Mouse (Mus musculus) retina, postnatal 7 days (tissue): Measurements from ENCODE around the gene Rnpep.

Source experiments
- DNase-seq: peaks from one replicate; pipeline ENCODE4 v3.0.0-alpha.2; 2012; ENCODE audit warnings: low read depth, low spot score

The Rnpep gene

DNA sequence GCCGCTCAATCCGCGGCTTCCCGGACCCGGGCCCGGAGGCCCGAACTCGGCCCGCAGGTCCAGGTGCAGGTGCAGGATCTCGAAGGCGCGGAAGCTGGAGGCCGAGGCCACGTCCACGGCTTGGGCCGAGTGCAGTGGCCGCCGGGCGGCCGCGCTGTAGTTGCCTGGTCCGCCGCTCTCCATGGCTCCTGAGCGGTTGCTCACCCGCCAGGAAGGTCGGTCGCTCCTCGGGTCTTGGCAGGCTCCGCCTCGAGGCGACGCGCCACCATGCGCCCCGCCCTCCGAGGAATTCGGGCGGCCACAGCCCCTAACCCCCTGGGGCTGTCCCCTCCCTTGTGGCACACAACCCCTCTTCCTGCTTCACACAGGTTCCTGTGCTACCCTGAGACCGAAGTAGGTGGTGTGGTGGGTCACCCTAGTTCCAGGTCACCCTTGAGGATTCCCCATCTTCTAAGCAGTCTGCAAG is at the start of gene Rnpep:
Rnpep (minus strand) TSS at position 259 of the 466 bp plus-strand sequence.
- DNase-seq: peak; percentile 44

- DNase-seq: peak; percentile 14
Observed at GRCm38 (mm10) chr1:135330578-135330977, 46.7 kb upstream of the Rnpep start.

GRCm38 (mm10) chr1:135328368-135328767 is 44.5 kb upstream of the Rnpep start:
- no peak for DNase-seq

GRCm38 (mm10) chr1:135325934-135326333 is 42.0 kb upstream of the Rnpep start:
- no peak for DNase-seq

DNA sequence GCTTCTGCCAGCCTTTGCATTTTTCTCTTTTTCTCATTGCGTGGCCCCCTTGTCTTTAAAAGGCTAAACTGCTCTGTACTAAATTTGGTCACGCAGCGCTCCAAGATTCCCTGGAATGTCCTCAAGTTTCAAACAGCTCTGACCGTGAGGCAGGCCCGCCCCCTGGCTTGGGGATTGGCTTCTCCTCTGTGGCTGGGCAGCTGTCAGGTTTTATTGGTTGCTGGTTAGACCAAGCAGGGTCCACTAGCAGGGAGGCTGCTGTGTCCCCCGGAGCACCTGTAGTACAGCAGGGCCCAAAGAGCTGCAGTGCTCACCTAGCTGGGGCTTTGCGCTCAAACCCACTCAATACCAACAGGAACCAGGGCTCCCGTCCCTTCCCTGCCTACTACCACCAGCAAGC is 40.7 kb upstream of the Rnpep start, which contains the start of gene Lmod1:
Lmod1 (plus strand) TSS at position 237 of the 400 bp plus-strand sequence.
- no peak for DNase-seq

DNA sequence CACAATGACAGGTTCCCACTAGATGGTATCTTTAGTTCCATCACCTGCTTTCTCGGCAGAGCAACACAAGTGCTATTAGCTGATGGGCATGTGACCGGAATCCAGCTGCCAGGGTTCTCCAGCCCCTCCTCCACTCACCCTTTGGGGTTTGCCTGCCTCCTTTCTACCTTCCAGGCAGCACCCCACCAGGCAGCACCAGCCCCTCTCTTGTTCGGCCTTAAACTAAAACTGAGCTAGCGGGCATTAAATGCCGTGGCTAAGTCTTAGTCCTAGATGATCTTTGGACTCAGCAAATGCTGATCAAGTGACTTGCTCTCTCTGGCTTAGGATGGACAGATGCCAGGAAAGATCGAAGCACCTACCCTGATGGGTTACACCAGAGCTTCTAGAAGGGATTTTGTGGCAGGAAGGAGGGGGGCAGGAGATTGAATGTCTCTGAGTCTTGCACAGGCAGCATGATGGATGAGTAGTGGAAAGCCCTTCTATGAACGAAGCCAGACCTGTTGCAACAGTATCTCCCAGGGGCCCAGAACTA is 39.5 kb upstream of the Rnpep start:
- DNase-seq: no peak

- peak; percentile 86 for DNase-seq
Observed at GRCm38 (mm10) chr1:135313284-135314031, 29.6 kb upstream of the Rnpep start, which contains the start of gene Timm17a. Timm17a (minus strand) TSS chr1:135313778.

GRCm38 (mm10) chr1:135312201-135312600 is 28.3 kb upstream of the Rnpep start:
- DNase-seq: no peak

- no peak for DNase-seq
Observed at GRCm38 (mm10) chr1:135311356-135311755, 27.5 kb upstream of the Rnpep start.

- DNase-seq: no peak
Observed at GRCm38 (mm10) chr1:135290908-135291307, 7.0 kb upstream of the Rnpep start.

DNA sequence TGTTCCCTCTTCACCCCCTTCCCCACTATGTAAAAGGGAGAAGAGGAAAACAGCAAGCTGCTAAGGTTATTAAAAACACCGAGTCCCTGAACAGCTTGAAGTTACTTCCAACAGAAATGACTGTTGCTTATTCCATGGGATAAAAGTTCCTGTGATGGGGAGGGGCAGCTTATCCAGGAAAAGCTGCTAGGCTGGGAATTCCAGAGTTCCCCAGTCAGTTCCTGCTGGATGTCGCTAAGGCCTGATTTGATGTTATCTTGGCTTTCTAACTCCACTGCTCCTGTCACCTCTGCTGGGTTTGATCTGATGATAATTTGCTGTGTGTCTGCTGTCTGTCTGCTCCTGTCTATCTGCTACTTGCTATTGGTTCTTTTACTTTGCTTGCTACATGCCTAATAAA is 2.4 kb upstream of the Rnpep start:
- no peak for DNase-seq

GRCm38 (mm10) chr1:135283287-135283825 is 528 bp downstream of the Rnpep start:
- peak; percentile 6 for DNase-seq

- no peak for DNase-seq
Observed at GRCm38 (mm10) chr1:135282536-135283286, 1.2 kb downstream of the Rnpep start.

DNA sequence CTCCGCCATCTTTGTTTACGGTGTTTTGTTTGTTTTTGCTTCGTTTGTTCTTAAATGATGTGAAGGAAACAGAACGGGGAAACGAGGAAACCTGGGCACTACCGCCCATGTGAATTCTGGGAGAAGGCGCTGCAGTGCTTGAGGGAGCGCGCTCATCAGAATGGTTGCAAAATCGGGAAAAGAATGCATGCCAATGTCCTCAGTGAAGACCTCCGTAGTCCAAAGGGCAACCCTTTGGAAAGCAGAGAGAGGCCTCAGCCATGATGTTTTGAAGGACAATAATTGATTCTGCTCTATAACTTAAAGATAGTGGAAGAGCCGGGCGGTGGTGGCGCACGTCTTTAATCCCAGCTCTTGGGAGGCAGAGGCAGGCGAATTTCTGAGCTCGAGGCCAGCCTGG is 2.0 kb downstream of the Rnpep start:
- no peak for DNase-seq

- no peak for DNase-seq
Observed at GRCm38 (mm10) chr1:135280646-135281045, 3.2 kb downstream of the Rnpep start.

DNA sequence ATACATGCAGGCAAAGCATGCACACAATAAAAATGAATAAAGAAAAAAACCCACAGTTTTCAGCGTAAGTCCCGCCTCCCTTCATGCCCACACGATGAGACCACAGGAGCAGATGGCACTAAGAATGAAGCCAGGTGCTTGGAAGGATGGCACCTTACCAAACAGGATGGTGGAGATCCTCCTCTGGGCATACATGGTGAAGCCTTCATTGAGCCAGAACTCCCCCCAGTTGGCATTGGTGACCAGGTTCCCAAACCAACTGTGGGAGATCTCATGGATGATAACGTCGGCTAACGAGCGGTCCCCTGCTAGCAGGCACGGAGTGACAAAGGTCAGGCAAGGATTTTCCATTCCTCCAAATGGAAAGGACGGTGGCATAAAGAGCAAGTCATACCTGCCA is 12.5 kb downstream of the Rnpep start:
- DNase-seq: no peak

GRCm38 (mm10) chr1:135267663-135268446 is 16.0 kb downstream of the Rnpep start:
- DNase-seq: no peak

DNA sequence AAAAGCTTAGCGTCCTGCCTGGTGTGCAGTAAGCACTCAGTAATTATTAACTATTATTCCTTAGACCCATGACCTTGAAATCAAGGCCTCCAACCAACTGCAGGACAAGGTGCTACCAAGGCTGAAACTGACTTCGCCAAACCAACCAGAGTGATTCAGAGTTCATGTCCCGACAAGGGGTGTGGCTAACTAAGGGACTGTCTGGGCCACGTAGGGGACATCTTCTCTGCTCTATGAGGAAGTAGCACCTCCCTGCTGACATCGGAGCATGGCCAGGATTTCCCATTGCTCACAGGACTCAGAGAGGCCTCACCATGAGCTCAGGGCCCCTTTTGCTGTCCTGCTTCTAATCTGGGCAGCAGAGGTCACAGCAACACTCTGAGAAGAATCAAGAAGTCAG is 18.1 kb downstream of the Rnpep start:
- no peak for DNase-seq

GRCm38 (mm10) chr1:135263316-135263715 is 20.6 kb downstream of the Rnpep start:
- no peak for DNase-seq

GRCm38 (mm10) chr1:135262329-135262728 is 21.6 kb downstream of the Rnpep start:
- DNase-seq: no peak

- no peak for DNase-seq
Observed at GRCm38 (mm10) chr1:135260931-135261330, 23.0 kb downstream of the Rnpep start.

GRCm38 (mm10) chr1:135259128-135259436 is 24.8 kb downstream of the Rnpep start:
- peak; percentile 81 for DNase-seq
